Mouse (Mus musculus) thymus, postnatal 36 days (tissue): Measurements from ENCODE around the gene Tsku.

Experiments
- DNase-seq, 2 experiments: peaks; one replicate each; pipeline ENCODE4 v3.0.0; 2022; ENCODE audit warnings: mixed read lengths in 2 of 2

Gene Tsku

DNA sequence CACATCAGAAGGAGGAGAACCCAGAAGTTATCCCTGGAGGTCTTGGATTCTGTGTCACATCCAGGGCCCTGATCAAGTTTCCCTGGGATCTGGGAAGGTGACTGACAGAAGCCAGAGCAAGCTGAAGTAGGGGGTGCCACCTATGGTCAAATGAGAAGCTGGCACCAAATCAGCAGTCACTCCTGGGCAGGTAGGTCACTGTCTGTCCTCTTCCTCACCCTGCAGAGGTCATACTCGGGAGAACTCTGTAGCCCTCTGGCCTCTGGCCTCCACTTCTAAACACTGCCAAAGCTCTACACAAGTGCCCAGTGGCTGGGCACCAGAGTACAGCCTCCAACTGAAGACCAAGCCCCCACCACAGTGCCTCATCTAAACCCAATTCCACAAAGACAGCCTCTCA lies 3.1 kb downstream of the Tsku start:
- DNase-seq: no peak

DNA sequence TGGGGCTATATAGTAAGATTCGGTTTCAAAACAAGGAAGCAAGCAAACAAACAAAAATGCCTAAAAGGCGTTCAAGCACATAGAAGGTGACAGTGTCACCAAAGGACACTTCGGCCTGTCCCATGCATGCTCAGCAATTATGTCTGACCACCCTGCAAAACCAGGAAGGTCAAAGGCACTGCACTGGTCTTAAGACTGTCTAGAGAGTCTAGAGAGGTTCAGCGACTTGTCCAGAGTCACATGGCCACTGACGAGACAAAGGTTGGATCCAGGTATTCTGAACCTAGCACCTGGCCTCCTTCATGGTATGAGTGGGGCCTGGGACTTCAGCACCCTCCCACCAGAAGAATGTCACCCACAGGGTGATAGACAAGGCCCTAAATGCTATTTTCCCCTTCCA lies 3.8 kb downstream of the Tsku start:
- DNase-seq: no peak

- no peak for DNase-seq
These were observed 6.2 kb downstream of the Tsku start for GRCm38 (mm10) chr7:98354921-98355310.

DNA sequence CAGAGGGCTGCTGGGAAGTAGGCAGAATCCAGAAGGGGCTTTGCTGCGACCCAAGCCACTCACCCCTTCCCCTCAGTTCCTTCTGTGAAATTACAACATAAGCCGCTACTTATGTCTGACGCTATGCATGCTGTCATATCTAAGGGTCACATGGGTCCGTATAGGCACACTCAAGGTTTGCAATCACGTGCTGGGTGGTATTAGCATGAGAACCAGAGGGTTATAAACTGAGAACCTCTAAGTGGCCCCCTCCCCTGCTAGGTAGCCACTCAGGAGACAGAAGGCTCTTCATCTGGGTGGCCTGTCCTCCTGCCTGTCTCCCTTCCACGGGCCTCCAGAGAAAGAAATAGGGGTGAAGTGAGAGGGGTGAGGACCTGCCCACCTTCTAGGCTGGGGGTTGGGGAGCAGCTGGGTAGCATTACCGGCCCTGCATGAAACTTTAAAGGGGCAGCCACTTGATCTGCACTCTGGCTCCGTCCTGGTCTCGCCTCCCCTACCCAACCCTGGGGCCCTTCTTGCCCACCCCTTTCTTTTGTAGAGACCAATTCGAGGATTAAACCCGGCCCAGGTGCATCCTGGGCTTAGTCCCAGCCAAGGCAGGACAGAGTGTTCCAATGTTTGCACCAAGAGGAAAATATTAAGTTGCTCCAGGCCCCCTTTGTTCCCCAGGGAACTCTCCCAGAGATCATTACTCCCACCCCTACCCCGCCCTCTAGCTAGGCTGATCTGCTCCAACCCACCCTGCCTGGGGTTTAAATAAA lies 6.8 kb downstream of the Tsku start:
- no peak for DNase-seq

DNA sequence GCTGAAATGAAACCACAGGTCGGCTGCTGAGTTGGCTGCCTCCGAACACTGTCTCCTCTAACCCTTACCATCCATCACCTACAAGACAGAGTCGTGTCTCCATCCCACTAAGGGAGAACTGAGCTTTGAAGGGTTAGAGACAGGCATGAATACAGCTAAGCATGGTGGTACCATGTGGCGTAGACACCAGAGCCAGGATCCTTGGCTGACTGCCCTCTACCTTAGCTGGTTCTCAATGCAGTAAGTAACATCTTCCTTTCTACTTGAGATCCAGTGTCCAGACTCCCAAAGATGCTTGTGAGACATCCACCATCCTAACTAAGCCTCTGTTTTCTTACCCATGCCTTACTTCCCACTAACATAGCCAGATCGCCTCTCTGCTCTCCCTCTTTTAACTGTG lies 7.5 kb downstream of the Tsku start:
- no peak for DNase-seq

- no peak for DNase-seq
These were observed 9.6 kb downstream of the Tsku start for GRCm38 (mm10) chr7:98351523-98351922.

GRCm38 (mm10) chr7:98349821-98350220 lies 11.3 kb downstream of the Tsku start:
- no peak for DNase-seq

- peak; percentile 74 to 81 for DNase-seq
These were observed 12.0 kb downstream of the Tsku start for GRCm38 (mm10) chr7:98349096-98349495.

- peak; percentile 64 for DNase-seq
These were observed 13.1 kb downstream of the Tsku start for GRCm38 (mm10) chr7:98348043-98348442.

DNA sequence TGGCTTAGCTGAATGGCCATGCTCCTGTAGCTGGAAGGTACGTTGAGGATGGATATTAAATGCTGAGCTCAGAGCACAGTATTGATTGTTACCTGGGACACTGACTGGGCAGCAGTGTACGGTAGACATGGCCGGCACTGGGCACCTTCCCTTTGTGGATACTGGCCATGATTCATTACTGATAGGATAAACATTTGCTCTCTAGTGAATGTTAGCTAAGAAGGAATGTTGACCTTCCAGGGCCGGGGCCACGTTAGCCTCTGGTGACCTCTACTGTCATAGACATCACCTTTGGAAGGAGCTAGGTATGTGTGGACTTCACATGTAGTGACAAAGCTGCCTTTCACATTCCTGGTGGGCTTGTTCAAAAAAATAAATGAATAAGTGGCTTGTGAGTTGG lies 13.7 kb downstream of the Tsku start:
- DNase-seq: no peak

DNA sequence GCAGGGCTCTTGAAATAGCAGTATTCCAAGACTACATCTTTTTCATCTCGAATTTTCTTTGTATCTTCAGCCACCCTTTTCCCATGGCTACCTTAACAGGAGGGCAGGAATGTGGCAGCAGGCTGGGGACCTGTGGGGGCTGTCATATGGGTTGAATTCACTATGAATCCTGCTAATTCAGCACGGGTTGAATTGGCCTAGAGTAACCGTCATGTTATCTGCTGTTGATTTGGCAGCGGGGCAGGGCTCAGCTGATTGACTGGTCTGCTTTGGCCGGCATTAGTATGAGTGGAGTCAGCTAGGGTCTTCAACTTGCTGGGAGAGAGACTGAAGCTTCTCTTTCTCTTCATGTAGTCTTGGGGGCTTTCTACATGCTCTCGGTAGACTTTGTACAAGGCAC lies 16.1 kb downstream of the Tsku start:
- no peak for DNase-seq

DNA sequence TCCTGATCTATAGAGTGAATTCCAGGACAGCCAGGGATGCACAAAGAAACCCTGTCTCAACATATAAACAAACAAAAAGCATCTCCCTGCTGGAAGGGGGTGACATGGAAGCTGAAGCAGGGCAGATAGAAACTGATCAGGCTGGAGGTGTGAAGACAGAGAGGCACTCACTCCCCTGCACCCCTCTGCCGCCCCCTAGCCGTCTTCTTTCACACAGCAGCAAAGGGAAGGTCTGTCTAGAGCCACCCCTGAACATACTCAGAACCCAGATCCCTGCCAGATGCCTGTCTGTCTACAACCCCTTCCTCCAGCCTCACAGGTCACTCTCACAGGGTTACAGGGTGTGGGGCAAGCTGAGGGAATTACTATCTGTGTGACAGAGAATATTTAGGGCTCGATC lies 16.8 kb downstream of the Tsku start:
- DNase-seq: peak; percentile 59 to 63

- DNase-seq: no peak
These were observed 18.9 kb downstream of the Tsku start for GRCm38 (mm10) chr7:98342249-98342648.

GRCm38 (mm10) chr7:98341475-98341874 lies 19.7 kb downstream of the Tsku start:
- DNase-seq: peak; percentile 80 to 85

DNA sequence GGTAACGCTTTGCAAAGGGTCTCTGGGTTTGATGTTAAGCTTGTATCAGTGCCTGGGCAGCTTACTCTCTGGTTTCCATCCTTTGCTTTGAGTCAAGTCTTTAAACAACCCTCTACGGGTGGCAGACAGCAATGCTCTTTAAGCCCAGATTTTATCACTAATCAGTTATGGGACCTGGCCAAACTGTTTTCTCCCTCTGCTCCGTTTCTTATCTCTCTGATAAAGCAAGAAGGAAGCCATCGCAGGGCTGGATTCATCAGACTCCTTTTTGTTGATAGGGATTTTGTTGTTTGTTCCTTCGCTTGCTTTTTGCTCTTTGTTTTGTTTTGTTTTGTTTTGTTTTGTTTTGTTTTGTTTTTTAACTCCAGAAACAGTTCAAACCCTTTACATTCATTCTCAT lies 20.8 kb downstream of the Tsku start:
- DNase-seq: no peak

DNA sequence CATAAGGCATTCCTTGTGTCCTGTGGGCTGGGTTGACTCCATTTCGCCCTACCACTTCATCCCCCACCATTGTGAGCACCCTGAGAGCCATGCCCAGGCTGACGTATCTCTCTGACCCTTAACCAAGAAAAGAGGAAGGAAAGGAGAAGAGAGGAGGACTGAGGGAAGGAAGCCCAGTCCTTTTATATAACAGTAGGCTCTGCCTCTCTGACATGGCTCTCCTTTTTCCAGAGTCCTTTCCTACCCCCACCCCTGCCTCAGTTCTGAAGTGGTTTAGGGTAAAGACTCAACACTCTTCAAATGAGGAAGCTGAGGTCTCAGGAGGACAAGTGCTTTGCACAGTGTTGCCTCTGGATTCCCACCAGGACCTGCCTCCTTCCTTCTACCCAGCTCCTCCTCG lies 27.1 kb downstream of the Tsku start:
- no peak for DNase-seq

GRCm38 (mm10) chr7:98333507-98333906 lies 27.6 kb downstream of the Tsku start:
- DNase-seq: no peak

GRCm38 (mm10) chr7:98332678-98333397 lies 28.3 kb downstream of the Tsku start:
- DNase-seq: no peak

DNA sequence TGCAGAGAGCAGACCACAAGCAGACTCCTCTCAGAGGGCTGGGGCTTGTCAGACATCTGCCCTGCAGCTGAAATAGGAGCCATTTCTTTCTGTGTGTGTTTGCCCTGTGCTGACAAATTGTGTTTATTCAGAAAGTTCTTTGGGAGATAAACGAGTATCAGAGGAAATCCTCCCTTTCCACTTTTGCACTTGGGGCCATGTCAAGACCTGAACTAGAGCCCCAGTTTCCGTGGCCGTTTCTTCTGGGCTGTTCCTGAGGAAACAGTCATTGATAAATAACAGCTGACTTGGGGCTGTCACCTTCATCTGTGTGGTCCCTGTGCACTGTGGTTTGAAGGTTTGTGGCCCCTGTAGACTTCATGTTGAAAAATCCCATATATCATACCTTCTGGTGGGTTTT lies 29.2 kb downstream of the Tsku start:
- no peak for DNase-seq

GRCm38 (mm10) chr7:98330375-98331002 lies 30.6 kb downstream of the Tsku start:
- DNase-seq: no peak

- no peak for DNase-seq
These were observed 31.3 kb downstream of the Tsku start for GRCm38 (mm10) chr7:98329651-98330374.

DNA sequence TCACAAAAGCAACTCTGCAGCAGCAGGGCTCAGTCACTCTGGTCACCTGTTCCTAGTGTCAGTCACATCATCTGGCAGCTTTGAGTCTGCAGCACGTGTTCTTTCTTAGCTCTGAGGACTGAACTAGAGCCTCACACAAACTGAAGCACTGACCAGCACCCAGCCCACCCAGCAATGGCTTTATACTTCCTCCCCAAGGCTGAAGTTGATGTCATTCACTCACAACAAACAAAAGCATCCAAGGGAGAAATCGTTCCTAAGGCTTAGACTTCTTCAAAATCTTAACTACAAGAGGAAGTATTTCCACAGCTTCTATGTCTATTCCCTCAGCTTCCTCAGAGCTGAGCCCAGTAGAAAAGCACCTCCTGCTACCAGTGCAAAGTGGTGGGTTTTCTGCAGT lies 32.8 kb downstream of the Tsku start:
- no peak for DNase-seq

GRCm38 (mm10) chr7:98326051-98326450 lies 35.1 kb downstream of the Tsku start:
- DNase-seq: no peak
